Comparison of ENCODE assay signal across 16 mouse cellular contexts in the genomic region with DNA sequence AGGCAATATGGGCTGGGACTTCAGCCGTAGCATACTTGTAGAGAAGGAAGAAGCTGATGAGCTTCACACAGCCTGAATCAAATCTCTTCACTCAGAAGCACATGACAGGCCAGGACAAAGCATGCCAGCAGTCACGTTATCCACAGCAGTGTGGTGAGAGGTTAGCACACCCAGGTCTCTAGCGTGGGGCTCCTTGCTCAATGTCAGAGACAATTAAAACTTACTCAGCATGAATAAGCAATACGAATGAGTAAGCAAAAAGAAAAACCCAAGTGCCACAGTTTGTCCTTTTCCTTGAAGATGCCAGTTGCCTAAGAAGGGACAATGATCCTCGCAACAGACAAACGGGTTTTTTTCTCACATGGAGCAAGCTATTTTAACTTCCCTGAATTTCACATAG.
"Had no signal": no experiment of that assay in that cellular context is flagged by ENCODE, and none has a peak within 500 bp of the region (broad histone marks: within the 10 kb centered on the region; RNA-seq: fewer than 3 reads in every experiment).

No protein-coding gene starts in this region.

- H3K36me3 ChIP-seq: limb, embryonic 13.5 days; liver, embryonic 15.5 days; midbrain, embryonic 10.5 days; neural tube, embryonic 15.5 days; stomach, embryonic 15.5 days had no signal

- H3K27me3 ChIP-seq: limb, embryonic 13.5 days; liver, embryonic 15.5 days; neural tube, embryonic 15.5 days; stomach, embryonic 15.5 days had no signal

- H3K4me1 ChIP-seq: liver, embryonic 15.5 days; midbrain, embryonic 10.5 days; neural tube, embryonic 15.5 days; stomach, embryonic 15.5 days had no signal

- H3K27ac ChIP-seq: limb, embryonic 13.5 days; liver, embryonic 15.5 days; midbrain, embryonic 10.5 days; neural tube, embryonic 15.5 days; stomach, embryonic 15.5 days had no signal

- DNase-seq: kidney, postnatal 10 days; left cerebral cortex, postnatal 4 days; lung, embryonic 14.5 days; lung, postnatal 10 days; lung, postnatal 4 days; midbrain, embryonic 14.5 days; right cerebral cortex, postnatal 4 days; spleen, adult 18-20 months; thymus, postnatal 4 days had no signal

- H3K9ac ChIP-seq: limb, embryonic 13.5 days; liver, embryonic 15.5 days; lung, embryonic 14.5 days; neural tube, embryonic 15.5 days; stomach, embryonic 15.5 days had no signal

- H3K9me3 ChIP-seq: limb, embryonic 13.5 days; liver, embryonic 15.5 days; midbrain, embryonic 10.5 days; neural tube, embryonic 15.5 days; stomach, embryonic 15.5 days had no signal

- H3K4me2 ChIP-seq: limb, embryonic 13.5 days; liver, embryonic 11.5 days; liver, embryonic 15.5 days; lung, embryonic 14.5 days; neural tube, embryonic 15.5 days; stomach, embryonic 15.5 days had no signal

- H3K4me3 ChIP-seq: limb, embryonic 13.5 days; liver, embryonic 15.5 days; midbrain, embryonic 10.5 days; myocyte; neural tube, embryonic 15.5 days; stomach, embryonic 15.5 days had no signal
